Mouse (Mus musculus) ZHBTc4 (cell line): ENCODE data around the gene Tbcc.

Experiments used
- DNase-seq: peaks from one replicate; pipeline ENCODE4 v3.0.0-alpha.2; 2011; ENCODE audit warnings: low read depth, low spot score

The Tbcc gene

GRCm38 (mm10) chr17:46870204-46870798 is 20.2 kb upstream of the Tbcc start:
- no peak for DNase-seq

- no peak for DNase-seq
These were observed 19.6 kb upstream of the Tbcc start for GRCm38 (mm10) chr17:46870913-46871312.

DNA sequence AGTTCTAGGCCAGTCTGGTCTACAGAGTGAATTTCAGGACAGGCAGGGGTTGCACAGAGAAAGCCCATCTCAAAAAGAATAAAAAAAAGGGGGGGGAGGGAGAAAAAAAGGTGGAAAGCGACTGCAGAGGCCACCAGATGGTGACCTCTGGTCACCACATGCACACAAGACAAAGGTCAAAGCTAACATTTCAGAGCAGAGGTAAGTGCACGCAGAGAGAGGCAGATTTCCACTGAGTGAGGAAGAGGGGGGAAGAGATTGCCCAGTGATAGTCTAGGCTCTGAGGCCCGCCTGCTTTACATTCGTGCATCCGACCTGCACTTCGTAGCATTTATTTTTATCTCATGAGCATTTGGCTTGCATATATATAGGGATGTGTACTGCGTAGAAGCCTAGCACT is 17.7 kb upstream of the Tbcc start:
- no peak for DNase-seq

GRCm38 (mm10) chr17:46874133-46874532 is 16.4 kb upstream of the Tbcc start:
- no peak for DNase-seq

DNA sequence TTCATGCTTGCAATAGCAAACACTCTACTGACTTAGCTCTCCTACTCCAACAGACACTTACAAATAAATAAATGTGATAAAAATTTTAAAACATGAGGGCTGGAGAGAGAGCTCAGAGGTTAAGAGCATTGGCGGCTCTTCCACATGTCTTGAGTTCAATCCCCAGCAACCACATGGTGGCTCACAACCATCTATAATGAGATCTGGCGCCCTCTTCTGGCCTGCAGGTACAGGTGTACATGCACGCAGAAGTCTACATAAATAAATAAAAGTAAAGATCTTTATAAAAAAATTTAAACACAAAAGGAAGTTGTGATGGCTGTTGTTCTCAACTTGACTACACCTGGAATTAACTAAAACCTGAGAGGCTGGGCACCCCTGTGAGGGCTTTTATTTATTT is 14.9 kb upstream of the Tbcc start:
- peak; percentile 64 for DNase-seq

GRCm38 (mm10) chr17:46876371-46876950 is 14.0 kb upstream of the Tbcc start:
- DNase-seq, result peak; percentile 86

DNA sequence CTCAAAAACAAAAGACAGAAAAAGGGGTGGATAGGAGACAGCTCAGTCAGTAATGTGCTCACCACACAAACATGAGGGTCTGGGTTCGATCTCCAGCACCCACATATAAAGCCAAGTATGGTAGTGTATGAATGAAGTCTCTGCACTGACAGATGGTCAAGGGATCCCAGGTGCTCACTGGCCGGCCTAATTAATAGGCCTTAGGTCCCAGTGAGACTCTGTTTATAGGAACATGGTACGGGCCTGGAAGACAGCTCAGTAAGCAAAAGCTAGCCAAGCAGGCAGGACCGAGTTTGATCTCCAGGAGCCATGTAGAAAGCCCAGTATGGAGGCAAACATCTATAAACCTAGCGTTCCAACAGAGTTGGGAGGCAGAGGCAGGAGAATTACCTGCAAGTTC is 13.4 kb upstream of the Tbcc start:
- DNase-seq, result no peak

DNA sequence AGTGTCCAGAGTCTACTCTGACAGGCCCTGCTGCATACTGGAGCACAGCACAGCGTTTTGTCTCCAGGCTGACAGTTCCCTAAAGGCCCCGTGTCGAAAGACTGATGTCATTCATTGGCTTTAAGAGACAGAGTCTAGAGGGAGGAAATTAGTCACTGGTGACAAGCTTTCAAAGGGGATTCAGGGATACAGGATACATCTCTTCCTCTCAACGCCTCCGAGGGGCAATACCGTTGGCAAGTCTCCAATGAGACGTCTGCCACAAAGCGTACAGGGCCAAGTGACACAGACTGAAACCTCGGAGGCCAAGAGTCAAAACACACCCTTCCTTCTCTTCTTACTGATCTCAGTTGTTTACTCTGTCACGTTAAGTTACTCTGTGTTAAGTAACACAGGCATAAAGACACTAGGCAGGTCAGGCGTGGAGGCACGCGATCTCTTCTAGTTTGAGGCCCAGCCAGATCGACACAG is 10.6 kb upstream of the Tbcc start:
- no peak for DNase-seq

GRCm38 (mm10) chr17:46880322-46880721 is 10.2 kb upstream of the Tbcc start:
- DNase-seq, result no peak

- no peak for DNase-seq
These were observed 8.8 kb upstream of the Tbcc start for GRCm38 (mm10) chr17:46881728-46882127.

DNA sequence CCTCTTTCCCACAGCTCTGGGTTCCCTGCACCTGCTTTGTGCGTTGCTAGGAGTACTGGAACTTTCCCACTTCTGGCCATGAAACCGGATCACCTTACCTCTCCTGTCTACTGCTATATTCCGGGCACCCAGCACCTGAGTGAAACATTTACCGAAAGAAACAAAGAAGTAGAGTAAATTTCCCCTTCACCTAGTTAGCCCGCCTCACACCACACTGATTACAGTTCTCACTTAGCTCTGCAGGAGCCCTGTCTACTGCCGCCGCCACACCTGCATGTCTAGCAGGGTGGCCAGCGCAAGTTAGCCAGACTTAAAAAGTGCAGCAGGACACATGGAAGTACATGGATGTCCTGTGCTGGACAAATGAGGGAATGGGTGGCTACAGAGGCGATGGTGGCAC is 7.4 kb upstream of the Tbcc start:
- DNase-seq, result no peak

DNA sequence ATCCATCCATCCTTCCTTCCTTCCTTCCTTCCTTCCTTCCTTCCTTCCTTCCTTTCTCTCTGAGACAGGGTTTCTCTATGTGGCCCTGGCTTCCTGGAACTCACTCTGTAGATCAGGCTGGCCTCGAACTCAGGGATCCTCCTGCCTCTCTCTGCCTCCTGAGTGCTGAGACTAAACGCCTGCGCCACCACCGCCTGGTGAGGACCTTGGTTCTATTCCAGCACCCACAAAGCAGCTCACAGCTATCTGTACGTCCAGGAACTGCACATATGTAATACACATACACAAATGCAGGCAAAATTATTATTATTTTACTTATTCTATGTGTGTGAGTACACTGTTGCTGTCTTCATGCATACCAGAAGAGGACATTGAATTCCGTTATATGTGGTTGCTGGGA is 5.7 kb upstream of the Tbcc start:
- no peak for DNase-seq

DNA sequence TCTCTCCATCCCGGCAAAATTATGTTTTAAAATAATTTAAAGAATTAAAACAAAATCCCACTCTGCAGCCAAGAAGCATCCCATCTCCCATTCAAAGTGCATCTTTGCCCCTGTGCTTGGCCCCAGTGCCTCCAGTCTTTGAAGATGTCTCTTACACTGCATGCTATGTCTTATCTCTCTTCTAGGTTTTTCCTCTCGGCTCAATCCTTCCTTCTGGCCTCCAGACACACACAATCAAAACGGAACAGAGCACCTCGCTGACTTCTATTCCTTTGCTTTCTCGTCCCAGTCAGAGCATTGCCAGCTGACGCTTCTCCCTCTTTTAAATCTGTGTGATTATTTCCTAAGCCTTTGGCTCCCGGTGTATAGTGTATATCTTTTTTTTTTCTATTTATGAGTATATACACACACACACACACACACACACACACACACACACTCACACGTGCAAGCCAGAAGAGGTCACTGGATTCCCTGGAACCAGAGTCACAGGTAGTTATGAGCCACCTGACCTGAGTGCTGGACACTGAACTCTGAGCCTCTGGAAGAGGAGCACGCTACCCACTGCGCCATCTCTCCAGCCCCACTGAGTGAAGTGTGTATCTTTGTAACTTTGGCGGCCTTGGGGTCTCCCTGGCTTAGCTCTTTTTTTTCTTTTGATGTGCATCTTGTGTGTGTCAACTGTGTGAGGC is 5.1 kb upstream of the Tbcc start:
- no peak for DNase-seq

DNA sequence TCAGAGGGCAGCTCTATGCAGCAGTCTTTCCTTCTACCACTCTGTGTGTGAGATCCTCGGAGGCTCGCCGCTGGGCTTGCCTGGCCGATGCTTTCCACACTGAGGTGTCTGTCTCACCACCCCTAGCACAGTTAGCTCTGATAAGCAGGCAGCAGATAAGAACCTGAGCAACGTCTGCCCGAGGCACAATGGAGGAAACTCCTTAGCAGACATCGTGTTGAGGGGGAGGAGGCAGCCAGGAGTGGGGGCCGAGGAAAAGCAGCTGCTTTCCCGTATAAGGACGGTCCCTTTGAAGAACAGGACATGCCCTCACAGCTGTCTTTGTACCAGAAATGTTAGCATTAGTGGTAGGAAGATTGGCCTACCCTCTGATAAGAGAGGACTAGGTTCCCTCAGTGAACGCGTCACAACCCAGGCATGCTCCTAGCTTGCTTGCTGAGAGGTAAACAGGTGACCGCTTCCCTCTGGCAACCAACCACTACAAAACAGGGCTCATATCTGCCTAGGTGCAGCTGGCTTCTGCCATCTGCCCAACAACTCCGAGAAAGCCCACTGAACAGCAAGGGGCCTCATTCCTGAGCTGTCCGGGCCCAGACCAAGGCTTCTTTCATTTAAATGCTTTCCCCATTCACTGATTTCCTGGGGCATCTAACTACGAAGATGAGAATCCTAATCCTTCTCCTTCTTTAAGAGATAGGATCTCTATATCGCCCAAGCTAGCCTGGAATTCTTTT is 4.4 kb upstream of the Tbcc start:
- DNase-seq, result no peak

GRCm38 (mm10) chr17:46888511-46889212 is 1.8 kb upstream of the Tbcc start:
- peak; percentile 85 for DNase-seq

- DNase-seq, result peak; percentile 54
These were observed 917 bp upstream of the Tbcc start for GRCm38 (mm10) chr17:46889450-46890084.

DNA sequence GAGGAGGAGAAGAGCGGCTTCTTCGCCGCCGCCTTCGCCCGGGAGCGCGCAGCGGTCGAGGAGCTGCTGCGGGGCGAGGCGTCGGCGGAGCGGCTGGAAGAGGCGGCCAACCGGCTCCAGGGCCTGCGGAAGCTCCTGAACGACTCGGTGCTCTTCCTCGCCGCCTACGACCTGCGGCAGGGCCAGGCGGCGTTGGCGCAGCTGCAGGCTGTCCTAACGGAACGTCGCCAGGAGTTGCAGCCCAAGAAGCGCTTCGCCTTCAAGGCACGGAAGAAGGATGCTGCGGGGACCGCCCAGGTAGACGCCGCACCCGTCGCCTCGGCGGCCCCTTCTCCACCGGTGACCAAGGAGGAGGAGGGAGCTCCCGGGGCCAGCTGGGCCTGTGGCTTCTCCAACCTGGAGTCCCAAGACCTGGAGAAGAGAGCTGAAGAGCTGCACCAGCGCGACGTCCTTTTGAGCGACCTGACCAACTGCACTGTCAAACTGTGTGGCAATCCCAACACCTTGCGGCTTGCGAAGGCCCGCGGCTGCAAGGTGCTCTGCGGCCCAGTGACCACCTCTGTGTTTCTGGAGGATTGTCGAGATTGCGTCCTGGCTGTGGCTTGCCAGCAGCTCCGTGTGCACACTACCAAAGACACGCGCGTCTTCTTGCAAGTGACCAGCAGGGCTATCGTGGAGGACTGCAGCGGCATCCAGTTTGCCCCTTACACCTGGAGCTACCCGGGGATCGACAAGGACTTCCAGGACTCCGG is 535 bp downstream of the Tbcc start:
- DNase-seq, result no peak

DNA sequence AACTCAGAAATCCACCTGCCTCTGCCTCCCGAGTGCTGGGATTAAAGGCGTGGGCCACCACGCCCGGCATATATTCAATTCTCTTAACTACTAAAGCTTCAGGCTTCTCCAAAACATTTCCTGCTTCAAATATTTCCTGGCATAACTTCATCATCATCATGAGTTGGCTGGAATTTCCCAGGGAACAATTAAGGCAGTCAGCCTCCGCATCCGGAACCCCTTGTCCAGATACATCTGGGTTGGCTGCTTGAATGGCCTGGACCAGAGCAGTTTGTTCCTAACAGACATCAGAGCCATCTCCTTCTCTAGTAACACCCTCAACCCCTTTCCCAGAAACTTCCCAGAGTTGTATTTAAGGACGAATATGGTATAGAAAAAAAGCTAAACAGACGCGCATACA is 4.9 kb downstream of the Tbcc start:
- no peak for DNase-seq

DNA sequence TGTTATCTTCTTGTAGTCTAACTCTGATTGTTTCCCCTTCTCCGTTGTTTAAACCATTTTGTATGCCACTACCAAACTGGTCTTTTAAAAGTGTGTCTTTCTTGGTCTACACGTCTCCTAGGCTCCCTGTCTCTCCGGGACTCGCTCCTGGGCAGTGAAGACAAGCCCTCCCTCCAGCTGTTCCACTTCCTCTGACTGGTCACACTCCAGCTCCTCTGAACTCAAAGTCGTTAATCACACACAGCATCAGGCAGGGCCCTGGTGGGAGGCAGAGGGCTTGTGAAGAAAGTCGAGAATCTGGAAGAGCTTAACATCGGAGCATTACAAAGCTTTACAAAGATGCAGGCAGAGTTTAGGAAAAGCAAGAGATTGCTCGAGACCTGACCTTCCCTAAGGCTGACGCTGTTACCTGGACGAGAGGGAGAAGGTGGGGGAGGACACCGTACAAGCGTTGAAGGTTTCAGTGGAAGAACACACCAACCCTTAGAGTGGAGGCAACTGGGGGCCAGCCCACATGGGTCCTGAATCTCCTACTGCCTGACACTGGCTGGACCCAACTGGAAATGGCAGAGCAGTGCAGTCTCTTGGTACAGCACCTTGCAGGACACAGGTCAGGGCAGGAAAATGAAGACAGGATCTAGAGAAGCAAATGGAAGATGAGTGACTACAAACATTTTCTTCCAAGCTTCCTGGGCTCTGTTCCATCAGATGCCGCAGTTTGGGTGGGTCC is 6.9 kb downstream of the Tbcc start:
- no peak for DNase-seq

- no peak for DNase-seq
These were observed 10.5 kb downstream of the Tbcc start for GRCm38 (mm10) chr17:46900941-46901340.
